Comparison of ENCODE assay signal across 20 mouse cellular contexts in genomic region chr12:94691341-94692029, GRCm38 (mm10).
DNase-seq lines count a peak whose midpoint lies in the region; ATAC-seq lines count a peak whose summit lies in the region.
"Had no signal": no experiment of that assay in that cellular context is flagged by ENCODE, and none has a peak within 500 bp of the region (broad histone marks: within the 10 kb centered on the region; RNA-seq: fewer than 3 reads in every experiment).

No protein-coding gene starts in this region.

- no peak overlapping the region for H3K27ac ChIP-seq in forebrain, embryonic 12.5 days
- 0 out of 2 replicates have a peak overlapping the region, but pooled peaks have one; percentile 9 for H3K27ac ChIP-seq in midbrain, embryonic 10.5 days (replicated peaks)
- H3K27ac ChIP-seq in midbrain, embryonic 16.5 days (ENCODE audit: low read length) = no peak overlapping the region
- H3K27ac ChIP-seq in intestine, embryonic 15.5 days = no peak overlapping the region
- H3K27ac ChIP-seq: heart, embryonic 13.5 days; hindbrain, embryonic 12.5 days; layer of hippocampus, adult 2 months; liver, embryonic 13.5 days; stomach, embryonic 15.5 days had no signal

- no peak overlapping the region for H3K9ac ChIP-seq in forebrain, embryonic 12.5 days
- no peak overlapping the region for H3K9ac ChIP-seq in midbrain, embryonic 16.5 days (ENCODE audit: low read depth, low read length)
- no peak overlapping the region for H3K9ac ChIP-seq in intestine, embryonic 15.5 days
- H3K9ac ChIP-seq: heart, embryonic 13.5 days; hindbrain, embryonic 12.5 days; liver, embryonic 13.5 days; lung, embryonic 14.5 days; stomach, embryonic 15.5 days had no signal

- no peaks in the 10 kb centered on the region for H3K27me3 ChIP-seq in forebrain, embryonic 12.5 days
- no peaks in the 10 kb centered on the region for H3K27me3 ChIP-seq in midbrain, embryonic 10.5 days (ENCODE audit: low read depth, poor library complexity, severe bottlenecking)
- no peaks in the 10 kb centered on the region for H3K27me3 ChIP-seq in midbrain, embryonic 16.5 days (ENCODE audit: control insufficient read depth, insufficient read depth, low read depth, low read length)
- H3K27me3 ChIP-seq in intestine, embryonic 15.5 days (replicated peaks) = no peaks in the 10 kb centered on the region
- H3K27me3 ChIP-seq: heart, embryonic 13.5 days; hindbrain, embryonic 12.5 days; liver, embryonic 13.5 days; stomach, embryonic 15.5 days had no signal

- H3K4me3 ChIP-seq in forebrain, embryonic 12.5 days (replicated peaks) = no peak overlapping the region
- H3K4me3 ChIP-seq in midbrain, embryonic 10.5 days = no peak overlapping the region
- H3K4me3 ChIP-seq in midbrain, embryonic 16.5 days (ENCODE audit: low read depth, low read length) = no peak overlapping the region
- no peak overlapping the region for H3K4me3 ChIP-seq in intestine, embryonic 15.5 days (replicated peaks)
- H3K4me3 ChIP-seq: heart, embryonic 13.5 days; hindbrain, embryonic 12.5 days; layer of hippocampus, adult 2 months; liver, embryonic 13.5 days; stomach, embryonic 15.5 days had no signal

- no peaks in the 10 kb centered on the region; the same call in 1 of the 2 replicates for H3K4me1 ChIP-seq in forebrain, embryonic 12.5 days
- H3K4me1 ChIP-seq in midbrain, embryonic 10.5 days = peaks cover 9% of the 10 kb centered on the region
- no peaks in the 10 kb centered on the region for H3K4me1 ChIP-seq in midbrain, embryonic 16.5 days (ENCODE audit: control insufficient read depth, insufficient read depth, low read length)
- H3K4me1 ChIP-seq in intestine, embryonic 15.5 days (replicated peaks) = no peaks in the 10 kb centered on the region
- H3K4me1 ChIP-seq: heart, embryonic 13.5 days; hindbrain, embryonic 12.5 days; liver, embryonic 13.5 days; stomach, embryonic 15.5 days had no signal

- H3K9me3 ChIP-seq in forebrain, embryonic 12.5 days = no peaks in the 10 kb centered on the region
- H3K9me3 ChIP-seq in midbrain, embryonic 10.5 days (replicated peaks) = no peaks in the 10 kb centered on the region
- no peaks in the 10 kb centered on the region for H3K9me3 ChIP-seq in midbrain, embryonic 16.5 days (replicated peaks; ENCODE audit: control insufficient read depth, low read length, poor library complexity, severe bottlenecking)
- no peaks in the 10 kb centered on the region for H3K9me3 ChIP-seq in intestine, embryonic 15.5 days
- H3K9me3 ChIP-seq: heart, embryonic 13.5 days; hindbrain, embryonic 12.5 days; liver, embryonic 13.5 days; stomach, embryonic 15.5 days had no signal

- peak; percentile 41; the same call in 1 of the 2 replicates for ATAC-seq in forebrain, embryonic 12.5 days (ENCODE audit: low FRiP score)
- ATAC-seq in midbrain, embryonic 16.5 days = peak; percentile 45; the same call in 1 of the 2 replicates
- ATAC-seq in intestine, embryonic 15.5 days = no peak

- WGBS in forebrain, embryonic 12.5 days = 75% methylated on average over 2 of the region's 2 CpGs
- 89% methylated on average over 2 of the region's 2 CpGs for WGBS in midbrain, embryonic 10.5 days
- WGBS in midbrain, embryonic 16.5 days = 42% methylated on average over 2 of the region's 2 CpGs
- WGBS in intestine, embryonic 15.5 days = 86% methylated on average over 2 of the region's 2 CpGs

- DNase-seq in brain, adult 2 months (ENCODE audit: low read depth, low spot score) = peak; percentile 2
- DNase-seq in midbrain, embryonic 10.5 days (ENCODE audit: low spot score) = no peak
- DNase-seq in spleen, postnatal 10 days (ENCODE audit: low spot score in 2 of 2) = no peak
- DNase-seq in right cerebral cortex, adult 18-20 months = no peak
- DNase-seq: adrenal gland, postnatal 14 days; cerebellum, adult 9-10 months; gastrocnemius, postnatal 25 days; heart, adult 18-20 months; heart, postnatal 14 days; kidney, postnatal 25 days; liver, embryonic 13.5 days; lung, embryonic 14.5 days; thymus, postnatal 25 days had no signal

- H3K4me2 ChIP-seq in forebrain, embryonic 12.5 days = no peak overlapping the region
- no peak overlapping the region for H3K4me2 ChIP-seq in midbrain, embryonic 16.5 days (ENCODE audit: low read length)
- H3K4me2 ChIP-seq in intestine, embryonic 15.5 days (replicated peaks) = no peak overlapping the region
- H3K4me2 ChIP-seq: heart, embryonic 13.5 days; hindbrain, embryonic 12.5 days; liver, embryonic 13.5 days; lung, embryonic 14.5 days; stomach, embryonic 15.5 days had no signal

- H3K36me3 ChIP-seq in forebrain, embryonic 12.5 days (replicated peaks) = no peaks in the 10 kb centered on the region
- H3K36me3 ChIP-seq in midbrain, embryonic 10.5 days = no peaks in the 10 kb centered on the region
- H3K36me3 ChIP-seq in midbrain, embryonic 16.5 days (ENCODE audit: control insufficient read depth, insufficient read depth, low read length) = no peaks in the 10 kb centered on the region
- H3K36me3 ChIP-seq in intestine, embryonic 15.5 days = no peaks in the 10 kb centered on the region
- H3K36me3 ChIP-seq: heart, embryonic 13.5 days; hindbrain, embryonic 12.5 days; liver, embryonic 13.5 days; stomach, embryonic 15.5 days had no signal
